Comparison of ENCODE assay signal across 9 mouse cellular contexts in genomic region chr11:102217396-102217795, GRCm38 (mm10). TPM values are rescaled to one million over a fixed set of nuclear protein-coding genes. Genes with fewer than 3 reads are reported as not detected.
A peak's percentile ranks its signal among the peaks of the same experiment; 100 is the strongest.
DNase-seq lines count a peak whose midpoint lies in the region; ATAC-seq lines count a peak whose summit lies in the region.
"Had no signal": no experiment of that assay in that cellular context is flagged by ENCODE, and none has a peak within 500 bp of the region (broad histone marks: within the 10 kb centered on the region; RNA-seq: fewer than 3 reads in every experiment).

No protein-coding gene starts in this region.

- DNase-seq in layer of hippocampus, adult 11-12 months (ENCODE audit: low spot score): peak; percentile 44
- no peak for DNase-seq in layer of hippocampus, postnatal 14 days (ENCODE audit: low spot score in 2 of 2)
- peak; percentile 69 for DNase-seq in cerebellum, adult 9-10 months
- DNase-seq in left cerebral cortex, postnatal 25 days (ENCODE audit: low spot score in 2 of 2): no peak
- DNase-seq in left cerebral cortex, adult 9 months (ENCODE audit: low spot score in 2 of 2): no peak

- no peaks in the 10 kb centered on the region for H3K9me3 ChIP-seq in heart, embryonic 13.5 days
- no peaks in the 10 kb centered on the region for H3K9me3 ChIP-seq in lung, embryonic 15.5 days
- H3K9me3 ChIP-seq: midbrain, embryonic 12.5 days had no signal

- intact Hi-C loops in left cerebral cortex, postnatal 25 days (cut with DNase I): loop anchor here (1.0 kb wide), 1 partner anchor 28 kb away; the partner anchor contains the start of gene G6pc3

- H3K4me1 ChIP-seq in heart, embryonic 13.5 days: peaks cover 95% of the 10 kb centered on the region
- H3K4me1 ChIP-seq in lung, embryonic 15.5 days: peaks cover 84% of the 10 kb centered on the region

- H3K27me3 ChIP-seq in heart, embryonic 13.5 days (replicated peaks): no peaks in the 10 kb centered on the region
- H3K27me3 ChIP-seq in lung, embryonic 15.5 days: no peaks in the 10 kb centered on the region
- H3K27me3 ChIP-seq: midbrain, embryonic 12.5 days had no signal

- 63% methylated on average over 6 of the region's 6 CpGs for WGBS in heart, embryonic 13.5 days
- WGBS in lung, embryonic 15.5 days: 52% methylated on average over 6 of the region's 6 CpGs

- peak overlapping the region; percentile 95 for H3K27ac ChIP-seq in heart, embryonic 13.5 days (replicated peaks)
- peak overlapping the region; percentile 93 for H3K27ac ChIP-seq in lung, embryonic 15.5 days

- H3K4me3 ChIP-seq in heart, embryonic 13.5 days: peak overlapping the region; percentile 63
- H3K4me3 ChIP-seq in lung, embryonic 15.5 days: peak overlapping the region; percentile 50
- H3K4me3 ChIP-seq: midbrain, embryonic 12.5 days had no signal

- peak overlapping the region; percentile 89 for H3K9ac ChIP-seq in heart, embryonic 13.5 days
- H3K9ac ChIP-seq in lung, embryonic 15.5 days: peak overlapping the region; percentile 51; the same call in 1 of the 2 replicates

- ATAC-seq in heart, embryonic 13.5 days (ENCODE audit: extremely low read depth, insufficient number of reproducible peaks, low FRiP score, low TSS enrichment): no peak
- ATAC-seq in lung, embryonic 15.5 days (ENCODE audit: borderline replicate concordance, extremely low read depth, low FRiP score, low TSS enrichment): no peak
- ATAC-seq in CD4-positive, CD25-positive, alpha-beta regulatory T cell, adult 4 months: no peak

- H3K4me2 ChIP-seq in heart, embryonic 13.5 days: peak overlapping the region; percentile 86
- H3K4me2 ChIP-seq in lung, embryonic 15.5 days: peak overlapping the region; percentile 89
- H3K4me2 ChIP-seq: midbrain, embryonic 12.5 days had no signal

- peaks cover 13% of the 10 kb centered on the region for H3K36me3 ChIP-seq in heart, embryonic 13.5 days
- no peaks in the 10 kb centered on the region for H3K36me3 ChIP-seq in lung, embryonic 15.5 days

RNA-seq across cellular contexts. Expression of gene Hdac5, which starts 12.6 kb away (rescaled TPM):
- 100 to 1,000 TPM; 171 to 197 TPM for total RNA-seq in layer of hippocampus, postnatal 14 days (2021)
- polyA plus RNA-seq in heart, embryonic 13.5 days (2015; fragmentation: Nextera tagmentation; extraction: Ambion mirVana): 82.9 and 89.4 TPM in 2 replicates
- polyA plus RNA-seq in lung, embryonic 15.5 days (2015; fragmentation: Nextera tagmentation; extraction: Ambion mirVana): 71.3 and 76.7 TPM in 2 replicates
- 100 to 1,000 TPM; 243 to 261 TPM for total RNA-seq in left cerebral cortex, postnatal 25 days (2021)
- 10 to 100 TPM in 1 of 2 experiments, 1 to 10 TPM in 1; 6.5 to 12.3 TPM for polyA plus RNA-seq in CD4-positive, CD25-positive, alpha-beta regulatory T cell, adult 4 months (2017; shearing (Covaris generic))

RNA-seq across cellular contexts. Expression of gene G6pc3, which starts 28.0 kb away (rescaled TPM):
- total RNA-seq in layer of hippocampus, postnatal 14 days (2021): 10 to 100 TPM; 49.2 to 49.5 TPM
- polyA plus RNA-seq in heart, embryonic 13.5 days (2015; fragmentation: Nextera tagmentation; extraction: Ambion mirVana): 25.6 and 29.3 TPM in 2 replicates
- polyA plus RNA-seq in lung, embryonic 15.5 days (2015; fragmentation: Nextera tagmentation; extraction: Ambion mirVana): 31.5 and 33.3 TPM in 2 replicates
- total RNA-seq in left cerebral cortex, postnatal 25 days (2021): 10 to 100 TPM; 55.7 to 61.8 TPM
- polyA plus RNA-seq in CD4-positive, CD25-positive, alpha-beta regulatory T cell, adult 4 months (2017; shearing (Covaris generic)): 10 to 100 TPM; 29.1 to 53.9 TPM

RNA-seq across cellular contexts. Expression of gene BC030867, which starts 31.3 kb away (rescaled TPM):
- total RNA-seq in layer of hippocampus, postnatal 14 days (2021): under 1 TPM; 0.76 to 0.79 TPM
- 12.3 and 13.5 TPM in 2 replicates for polyA plus RNA-seq in heart, embryonic 13.5 days (2015; fragmentation: Nextera tagmentation; extraction: Ambion mirVana)
- polyA plus RNA-seq in lung, embryonic 15.5 days (2015; fragmentation: Nextera tagmentation; extraction: Ambion mirVana): 19.9 and 20.4 TPM in 2 replicates
- 1 to 10 TPM in 1 of 2 experiments, under 1 TPM in 1; 0.94 to 1.1 TPM for total RNA-seq in left cerebral cortex, postnatal 25 days (2021)
- polyA plus RNA-seq in CD4-positive, CD25-positive, alpha-beta regulatory T cell, adult 4 months (2017; shearing (Covaris generic)): 1 to 10 TPM in 1 of 2 experiments, under 1 TPM in 1; 0.40 to 1.8 TPM

RNA-seq across cellular contexts. Expression of gene Lsm12, which starts 32.3 kb away (rescaled TPM):
- total RNA-seq in layer of hippocampus, postnatal 14 days (2021): 10 to 100 TPM; 65.9 to 72.8 TPM
- 80.7 and 97.0 TPM in 2 replicates for polyA plus RNA-seq in heart, embryonic 13.5 days (2015; fragmentation: Nextera tagmentation; extraction: Ambion mirVana)
- polyA plus RNA-seq in lung, embryonic 15.5 days (2015; fragmentation: Nextera tagmentation; extraction: Ambion mirVana): 112 and 136 TPM in 2 replicates
- total RNA-seq in left cerebral cortex, postnatal 25 days (2021): 10 to 100 TPM; 58.3 to 66.4 TPM
- 10 to 100 TPM; 33.4 to 69.4 TPM for polyA plus RNA-seq in CD4-positive, CD25-positive, alpha-beta regulatory T cell, adult 4 months (2017; shearing (Covaris generic))

RNA-seq across cellular contexts. Expression of gene Asb16, which starts 51.1 kb away (rescaled TPM):
- total RNA-seq in layer of hippocampus, postnatal 14 days (2021): under 1 TPM; 0.86 to 0.88 TPM
- polyA plus RNA-seq in heart, embryonic 13.5 days (2015; fragmentation: Nextera tagmentation; extraction: Ambion mirVana): 0.09 TPM in 1 of 2 replicates, not detected in the other
- polyA plus RNA-seq in lung, embryonic 15.5 days (2015; fragmentation: Nextera tagmentation; extraction: Ambion mirVana): 0.09 and 0.10 TPM in 2 replicates
- total RNA-seq in left cerebral cortex, postnatal 25 days (2021): 1 to 10 TPM; 1.2 TPM
- not detected for polyA plus RNA-seq in CD4-positive, CD25-positive, alpha-beta regulatory T cell, adult 4 months (2017; shearing (Covaris generic))
- polyA plus RNA-seq: midbrain, embryonic 12.5 days had no signal

Comparison
In these comparisons a context has a peak if more than half of its experiments do, and no peak if none do; other contexts are left out.
1. DNase-seq: peak in layer of hippocampus, adult 11-12 months (single experiment) and cerebellum, adult 9-10 months (single experiment); none in layer of hippocampus, postnatal 14 days (0 of 2), left cerebral cortex, postnatal 25 days (0 of 2) and left cerebral cortex, adult 9 months (0 of 2).